Mouse (Mus musculus) ovary, postnatal 36 days (tissue): ENCODE data around the gene Stard10.
A peak's percentile ranks its signal among the peaks of the same experiment; 100 is the strongest.

ENCODE experiments used
- DNase-seq: peaks from one replicate; pipeline ENCODE4 v3.0.0; 2022; ENCODE audit warnings: low spot score, mixed read lengths

The Stard10 gene

GRCm38 (mm10) chr7:101373082-101373481 is 56.2 kb downstream of the Stard10 start:
- DNase-seq = no peak

GRCm38 (mm10) chr7:101374155-101374554 is 57.3 kb downstream of the Stard10 start:
- DNase-seq = no peak

- no peak for DNase-seq
Measured at GRCm38 (mm10) chr7:101376701-101377340, 59.9 kb downstream of the Stard10 start.

GRCm38 (mm10) chr7:101377741-101378262 is 60.9 kb downstream of the Stard10 start:
- DNase-seq = peak; percentile 72

- no peak for DNase-seq
Measured at GRCm38 (mm10) chr7:101378285-101378684, 61.4 kb downstream of the Stard10 start.

- no peak for DNase-seq
Measured at GRCm38 (mm10) chr7:101378796-101379465, 62.0 kb downstream of the Stard10 start.

GRCm38 (mm10) chr7:101379732-101380131 is 62.8 kb downstream of the Stard10 start:
- DNase-seq = no peak

GRCm38 (mm10) chr7:101381512-101381911 is 64.6 kb downstream of the Stard10 start:
- DNase-seq = no peak

- DNase-seq = no peak
Measured at GRCm38 (mm10) chr7:101382378-101382777, 65.5 kb downstream of the Stard10 start.

- no peak for DNase-seq
Measured at GRCm38 (mm10) chr7:101383756-101384155, 66.9 kb downstream of the Stard10 start.

- no peak for DNase-seq
Measured at GRCm38 (mm10) chr7:101384931-101385330, 68.0 kb downstream of the Stard10 start.

GRCm38 (mm10) chr7:101385331-101385733 is 68.4 kb downstream of the Stard10 start:
- no peak for DNase-seq

GRCm38 (mm10) chr7:101385866-101386452 is 69.1 kb downstream of the Stard10 start:
- no peak for DNase-seq

GRCm38 (mm10) chr7:101389256-101389655 is 72.4 kb downstream of the Stard10 start:
- no peak for DNase-seq

- no peak for DNase-seq
Measured at GRCm38 (mm10) chr7:101391909-101392479, 75.1 kb downstream of the Stard10 start.

GRCm38 (mm10) chr7:101393015-101393414 is 76.1 kb downstream of the Stard10 start:
- DNase-seq = no peak

- DNase-seq = peak; percentile 57
Measured at GRCm38 (mm10) chr7:101393694-101394504, 77.0 kb downstream of the Stard10 start.

- no peak for DNase-seq
Measured at GRCm38 (mm10) chr7:101394569-101394968, 77.7 kb downstream of the Stard10 start.

- no peak for DNase-seq
Measured at GRCm38 (mm10) chr7:101395471-101395870, 78.6 kb downstream of the Stard10 start.
